Mouse (Mus musculus): ENCODE data around the gene Mon1a.
A peak's percentile ranks its signal among the peaks of the same experiment; 100 is the strongest.

The Mon1a gene

GRCm38 (mm10) chr9:107887804-107888266 is at the start of gene Mon1a:
Gene Mon1a (plus strand): TSS chr9:107888151.
- ATAC-seq (ENCODE audit: insufficient number of reproducible peaks, low FRiP score, low TSS enrichment) = peak; percentile 97

- no peak for ATAC-seq (ENCODE audit: insufficient number of reproducible peaks, low FRiP score, low TSS enrichment)
Observed at GRCm38 (mm10) chr9:107838869-107839268, 49.1 kb upstream of the Mon1a start.

GRCm38 (mm10) chr9:107842709-107843108 is 45.2 kb upstream of the Mon1a start:
- no peak for ATAC-seq (ENCODE audit: insufficient number of reproducible peaks, low FRiP score, low TSS enrichment)

GRCm38 (mm10) chr9:107848922-107849321 is 39.0 kb upstream of the Mon1a start:
- no peak for ATAC-seq (ENCODE audit: insufficient number of reproducible peaks, low FRiP score, low TSS enrichment)

- ATAC-seq (ENCODE audit: insufficient number of reproducible peaks, low FRiP score, low TSS enrichment) = no peak
Observed at GRCm38 (mm10) chr9:107858343-107858742, 29.6 kb upstream of the Mon1a start.

- no peak for ATAC-seq (ENCODE audit: insufficient number of reproducible peaks, low FRiP score, low TSS enrichment)
Observed at GRCm38 (mm10) chr9:107864493-107864892, 23.5 kb upstream of the Mon1a start.

- ATAC-seq (ENCODE audit: insufficient number of reproducible peaks, low FRiP score, low TSS enrichment) = no peak
Observed at GRCm38 (mm10) chr9:107866081-107866480, 21.9 kb upstream of the Mon1a start.

GRCm38 (mm10) chr9:107872350-107873098 is 15.4 kb upstream of the Mon1a start:
- peak; percentile 100 for ATAC-seq (ENCODE audit: insufficient number of reproducible peaks, low FRiP score, low TSS enrichment)

- ATAC-seq (ENCODE audit: insufficient number of reproducible peaks, low FRiP score, low TSS enrichment) = no peak
Observed at GRCm38 (mm10) chr9:107873137-107873536, 14.8 kb upstream of the Mon1a start, which contains the start of gene Rbm6. Gene Rbm6 (minus strand): TSS chr9:107873237.

GRCm38 (mm10) chr9:107880411-107880810 is 7.5 kb upstream of the Mon1a start:
- no peak for ATAC-seq (ENCODE audit: insufficient number of reproducible peaks, low FRiP score, low TSS enrichment)

GRCm38 (mm10) chr9:107888267-107888850 is 408 bp downstream of the Mon1a start:
- peak; percentile 66; the same call in 1 of the 2 replicates for ATAC-seq (ENCODE audit: insufficient number of reproducible peaks, low FRiP score, low TSS enrichment)

- ATAC-seq (ENCODE audit: insufficient number of reproducible peaks, low FRiP score, low TSS enrichment) = no peak
Observed at GRCm38 (mm10) chr9:107890260-107890659, 2.3 kb downstream of the Mon1a start.

GRCm38 (mm10) chr9:107891023-107891422 is 3.1 kb downstream of the Mon1a start:
- ATAC-seq (ENCODE audit: insufficient number of reproducible peaks, low FRiP score, low TSS enrichment) = no peak

GRCm38 (mm10) chr9:107898563-107898962 is 10.6 kb downstream of the Mon1a start:
- ATAC-seq (ENCODE audit: insufficient number of reproducible peaks, low FRiP score, low TSS enrichment) = no peak

GRCm38 (mm10) chr9:107899855-107900254 is 11.9 kb downstream of the Mon1a start:
- no peak for ATAC-seq (ENCODE audit: insufficient number of reproducible peaks, low FRiP score, low TSS enrichment)

- ATAC-seq (ENCODE audit: insufficient number of reproducible peaks, low FRiP score, low TSS enrichment) = peak; percentile 83
Observed at GRCm38 (mm10) chr9:107900840-107901626, 13.1 kb downstream of the Mon1a start.

- no peak; the same call in 1 of the 2 replicates for ATAC-seq (ENCODE audit: insufficient number of reproducible peaks, low FRiP score, low TSS enrichment)
Observed at GRCm38 (mm10) chr9:107901627-107901914, 13.6 kb downstream of the Mon1a start.

GRCm38 (mm10) chr9:107904726-107905125 is 16.8 kb downstream of the Mon1a start:
- ATAC-seq (ENCODE audit: insufficient number of reproducible peaks, low FRiP score, low TSS enrichment) = 0 out of 2 replicates have a peak, but pooled peaks have one; percentile 18

GRCm38 (mm10) chr9:107906252-107906966 is 18.5 kb downstream of the Mon1a start, which contains the start of gene Mst1r:
Gene Mst1r (plus strand): TSS chr9:107906873.
- ATAC-seq (ENCODE audit: insufficient number of reproducible peaks, low FRiP score, low TSS enrichment) = no peak

All from cerebellum, adult (tissue).